Mouse (Mus musculus) C2C12 (cell line): ENCODE results near the gene 4930432K21Rik.

Experiments used
- CEBPB ChIP-seq: IDR thresholded peaks from one replicate; pipeline ENCODE4 v1.6.1; 2011; ENCODE audit warnings: low read depth, mild to moderate bottlenecking, control low read depth, moderate library complexity
- CTCF ChIP-seq: IDR thresholded peaks from one replicate; pipeline ENCODE4 v1.5.1; 2011; ENCODE audit not compliant: control insufficient read depth, insufficient read depth, insufficient read length
- FOSL1 ChIP-seq: IDR thresholded peaks from one replicate; pipeline ENCODE4 v1.8.0; 2011; ENCODE audit warnings: mild to moderate bottlenecking, low read length; ENCODE audit not compliant: poor library complexity, insufficient read depth, severe bottlenecking
- MAX ChIP-seq: IDR thresholded peaks from one replicate; pipeline ENCODE4 v1.6.1; 2011; ENCODE audit warnings: mild to moderate bottlenecking, control low read depth
- MYOD1 ChIP-seq: IDR thresholded peaks from one replicate; pipeline ENCODE4 v1.6.1; 2011; ENCODE audit warnings: low read depth; ENCODE audit not compliant: control insufficient read depth, insufficient read length
- MYOG ChIP-seq: IDR thresholded peaks from one replicate; pipeline ENCODE4 v1.6.1; 2011; ENCODE audit not compliant: control insufficient read depth, insufficient read length; ENCODE audit errors: extremely low read depth
- USF1 ChIP-seq: IDR thresholded peaks from one replicate; pipeline ENCODE4 v1.6.1; 2011; ENCODE audit warnings: low read depth, mild to moderate bottlenecking, control low read depth, moderate library complexity

DNA sequence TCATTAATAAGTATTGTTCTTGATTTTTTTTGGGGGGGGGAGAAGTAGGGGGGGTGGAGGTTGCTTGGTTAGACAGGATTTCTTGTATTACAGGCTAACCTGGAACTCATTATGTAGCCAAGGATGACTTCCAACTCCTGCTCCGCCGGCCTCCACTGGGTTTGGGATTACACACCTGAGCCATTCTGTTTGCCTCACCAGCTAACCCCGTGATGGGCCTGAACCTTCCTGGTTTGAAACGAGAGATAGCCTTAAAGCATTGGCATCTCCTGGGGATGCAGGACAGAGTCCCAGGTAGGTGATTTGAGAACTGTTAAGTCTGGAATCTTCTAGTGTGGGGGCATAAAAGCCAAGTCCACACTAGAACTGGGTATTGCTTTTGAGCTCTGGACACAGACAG lies 45.3 kb downstream of the 4930432K21Rik start:
- TF ChIP-seq CTCF (no peak), MAX (no peak), USF1 (no peak), MYOD1 (no peak), CEBPB (no peak), MYOG (no peak), FOSL1 (no peak)
